Mouse (Mus musculus): ENCODE data around the gene Olfr1240. TPM values are rescaled to one million over a fixed set of nuclear protein-coding genes. Genes with fewer than 3 reads are reported as not detected.

Gene Olfr1240
- not detected in 2 replicates for polyA plus RNA-seq (2012; rRNA removed)

GRCm38 (mm10) chr2:89442900-89443299, at the start of gene Olfr1240:
Olfr1240 (minus strand) TSS chr2:89443000.
- TF ChIP-seq POLR2A (IDR thresholded peaks at IDR 0.05; ENCODE audit: borderline replicate concordance, extremely low read depth, low read depth, low read length) (no peak), CTCF (IDR thresholded peaks at IDR 0.05; ENCODE audit: insufficient read depth, low read length) (no peak)
- WGBS = 74% methylated on average over 3 of the region's 3 CpGs

DNA sequence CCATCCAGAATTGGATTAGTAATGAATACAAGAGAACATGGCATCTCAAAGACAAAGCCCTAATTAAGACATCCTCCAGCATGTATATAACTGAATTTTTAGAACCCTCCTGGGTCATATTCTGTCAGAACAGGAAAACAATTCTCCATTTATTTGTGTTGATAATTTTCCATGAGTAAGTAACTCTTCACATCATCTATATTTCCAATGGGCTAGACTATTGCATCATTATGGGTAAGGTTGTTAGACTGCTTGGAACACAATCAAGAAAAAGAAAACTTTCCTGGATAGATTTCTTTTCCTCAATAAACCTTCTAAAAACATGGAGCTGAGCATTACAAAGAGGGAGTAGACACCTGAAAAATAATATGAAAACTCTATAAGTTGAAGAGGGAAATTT, 44.2 kb upstream of the Olfr1240 start, which contains the start of gene Olfr1241:
Olfr1241 (minus strand) TSS at position 101 of the 400 bp plus-strand sequence.
- Histone ChIP-seq H3K4me3 (replicated peaks; ENCODE audit: extremely low read depth, low read depth, low read length) (no peak within 1 kb of the TSS), H3K4me1 (ENCODE audit: control insufficient read depth, insufficient read depth, low read length) (no peaks in the 10 kb centered on the region)
- DNase-seq = no peak
- TF ChIP-seq POLR2A (IDR thresholded peaks at IDR 0.05; ENCODE audit: borderline replicate concordance, extremely low read depth, low read depth, low read length) (no peak), CTCF (IDR thresholded peaks at IDR 0.05; ENCODE audit: insufficient read depth, low read length) (no peak)

More at GRCm38 (mm10) chr2:89442900-89443299, at the start of gene Olfr1240:
- no peaks in the 10 kb centered on the region for H3K4me1 ChIP-seq (ENCODE audit: control insufficient read depth, insufficient read depth, low read length)
- no peak within 1 kb of the TSS for H3K4me3 ChIP-seq (replicated peaks; ENCODE audit: extremely low read depth, low read depth, low read length)
- DNase-seq = no peak

DNA sequence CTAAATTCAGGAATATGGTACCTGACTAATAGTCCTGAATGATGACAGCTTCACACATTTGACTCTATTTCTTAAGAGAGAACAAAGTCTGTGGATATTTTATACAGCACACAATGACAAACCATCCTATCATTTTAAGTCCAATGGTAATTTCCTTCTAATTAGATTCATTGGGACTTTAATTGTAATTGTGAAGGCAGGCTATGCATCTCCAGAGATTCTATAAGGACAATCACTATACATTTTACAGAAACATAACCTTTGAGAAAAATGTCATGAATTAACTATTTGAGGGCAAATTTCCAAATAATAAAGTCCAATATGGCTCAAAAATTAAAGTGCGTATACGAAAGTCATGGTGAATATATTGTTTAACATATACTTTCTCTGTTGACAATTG, 22.5 kb downstream of the Olfr1240 start, which contains the start of gene Olfr1239:
Olfr1239 (minus strand) TSS at position 101 of the 400 bp plus-strand sequence.
- DNase-seq = no peak
- no peak for TF ChIP-seq CTCF (IDR thresholded peaks at IDR 0.05; ENCODE audit: insufficient read depth, low read length)
- TF ChIP-seq POLR2A (IDR thresholded peaks at IDR 0.05; ENCODE audit: borderline replicate concordance, extremely low read depth, low read depth, low read length) = no peak
- Histone ChIP-seq H3K4me3 (replicated peaks; ENCODE audit: extremely low read depth, low read depth, low read length) (no peak within 1 kb of the TSS), H3K4me1 (ENCODE audit: control insufficient read depth, insufficient read depth, low read length) (no peaks in the 10 kb centered on the region)
- WGBS = 88% methylated on average over 2 of the region's 2 CpGs

DNA sequence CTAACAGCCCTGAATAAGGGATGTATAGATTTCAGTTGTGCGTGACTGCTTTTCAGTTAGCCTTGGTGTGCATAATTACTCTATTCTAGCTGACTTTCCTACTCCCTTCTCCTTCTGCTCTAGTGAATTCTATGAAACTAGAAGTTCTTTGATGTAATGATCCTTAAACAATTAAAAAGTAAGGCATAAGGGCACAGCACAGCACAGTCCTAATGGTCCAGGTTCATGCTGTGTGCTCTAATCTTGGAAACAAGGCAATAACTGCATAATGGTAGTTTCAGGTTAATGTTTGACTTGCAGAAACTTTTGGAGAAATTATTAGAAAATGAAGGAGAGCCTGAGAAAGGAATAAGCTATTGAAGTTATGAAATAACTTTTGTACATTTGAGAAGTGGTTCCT, 28.2 kb downstream of the Olfr1240 start:
- Histone ChIP-seq H3K4me3 (replicated peaks; ENCODE audit: extremely low read depth, low read depth, low read length) (no peak overlapping the region), H3K4me1 (ENCODE audit: control insufficient read depth, insufficient read depth, low read length) (no peaks in the 10 kb centered on the region)
- no peak for DNase-seq
- TF ChIP-seq POLR2A (IDR thresholded peaks at IDR 0.05; ENCODE audit: borderline replicate concordance, extremely low read depth, low read depth, low read length) (no peak), CTCF (IDR thresholded peaks at IDR 0.05; ENCODE audit: insufficient read depth, low read length) (no peak)
- 93% methylated on average over 1 of the region's 1 CpGs for whole genome bisulfite sequencing

DNA sequence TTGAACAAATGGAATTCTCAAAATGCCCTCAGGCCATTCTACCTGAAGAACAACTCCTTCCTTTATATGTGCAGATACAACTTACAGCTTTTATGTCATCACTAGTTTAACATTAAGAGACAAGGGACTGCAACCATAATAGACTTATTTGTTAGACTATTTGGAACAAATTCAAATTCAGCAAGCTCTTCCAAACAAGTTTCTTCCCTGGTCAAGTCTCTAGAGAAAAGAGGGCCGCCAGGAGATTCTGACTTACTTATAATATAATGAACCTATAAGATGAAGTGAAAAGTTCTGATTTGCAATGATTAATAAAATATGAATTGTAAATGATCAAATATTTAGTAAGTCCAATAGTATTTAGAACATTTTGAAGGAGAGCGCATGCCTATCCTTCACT, 33.2 kb downstream of the Olfr1240 start, which contains the start of gene Olfr1238:
Olfr1238 (minus strand) TSS at position 101 of the 400 bp plus-strand sequence.
- TF ChIP-seq CTCF (IDR thresholded peaks at IDR 0.05; ENCODE audit: insufficient read depth, low read length) = no peak
- no peak for TF ChIP-seq POLR2A (IDR thresholded peaks at IDR 0.05; ENCODE audit: borderline replicate concordance, extremely low read depth, low read depth, low read length)
- H3K4me3 ChIP-seq (replicated peaks; ENCODE audit: extremely low read depth, low read depth, low read length) = no peak within 1 kb of the TSS
- no peak for DNase-seq
- H3K4me1 ChIP-seq (ENCODE audit: control insufficient read depth, insufficient read depth, low read length) = no peaks in the 10 kb centered on the region
- WGBS = 94% methylated on average over 2 of the region's 2 CpGs

DNA sequence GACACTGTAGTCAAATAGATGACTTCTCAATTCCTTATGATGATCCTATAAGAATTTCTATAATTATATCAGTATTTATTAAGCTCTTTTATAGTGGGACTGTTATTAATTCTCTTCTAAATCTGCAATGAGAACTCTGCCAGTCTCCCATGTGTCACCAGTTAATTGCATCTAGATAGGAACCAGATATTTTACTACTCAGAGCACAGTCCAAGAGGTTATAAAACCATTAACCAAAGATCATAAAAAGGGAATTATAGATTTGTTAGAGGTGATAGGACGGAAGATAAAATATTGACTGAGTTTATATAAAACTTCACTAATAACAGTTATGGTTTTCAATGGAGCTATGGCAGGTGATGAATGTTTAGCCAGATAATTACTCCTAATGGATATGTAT, 41.9 kb downstream of the Olfr1240 start:
- TF ChIP-seq CTCF (IDR thresholded peaks at IDR 0.05; ENCODE audit: insufficient read depth, low read length) (no peak), POLR2A (IDR thresholded peaks at IDR 0.05; ENCODE audit: borderline replicate concordance, extremely low read depth, low read depth, low read length) (no peak)
- 77% methylated on average over 1 of the region's 1 CpGs for WGBS

More for the DNA sequence above, 41.9 kb downstream of the Olfr1240 start:
- H3K4me3 ChIP-seq (replicated peaks; ENCODE audit: extremely low read depth, low read depth, low read length) = no peak overlapping the region
- no peaks in the 10 kb centered on the region for H3K4me1 ChIP-seq (ENCODE audit: control insufficient read depth, insufficient read depth, low read length)
- DNase-seq = no peak

Other genes with a start within 250 kb of the Olfr1240 start
- gene Olfr1226, start 243.0 kb downstream of the Olfr1240 start, polyA plus RNA-seq (2012; rRNA removed) = not detected in 2 replicates
- not detected in 2 replicates for gene Olfr1228, start 188.9 kb downstream of the Olfr1240 start, polyA plus RNA-seq (2012; rRNA removed)
- not detected in 2 replicates for gene Olfr1229, start 155.0 kb downstream of the Olfr1240 start, polyA plus RNA-seq (2012; rRNA removed)
- gene Olfr1230, start 145.7 kb downstream of the Olfr1240 start, polyA plus RNA-seq (2012; rRNA removed) = not detected in 2 replicates
- gene Olfr1231, start 135.9 kb downstream of the Olfr1240 start, polyA plus RNA-seq (2012; rRNA removed) = not detected in 2 replicates
- not detected in 2 replicates for gene Olfr1232, start 113.3 kb downstream of the Olfr1240 start, polyA plus RNA-seq (2012; rRNA removed)
- gene Olfr1233, start 100.6 kb downstream of the Olfr1240 start, polyA plus RNA-seq (2012; rRNA removed) = not detected in 2 replicates
- not detected in 2 replicates for gene Olfr1234, start 78.1 kb downstream of the Olfr1240 start, polyA plus RNA-seq (2012; rRNA removed)
- gene Olfr1238, start 33.3 kb downstream of the Olfr1240 start, polyA plus RNA-seq (2012; rRNA removed) = not detected in 2 replicates
- gene Olfr1239, start 22.6 kb downstream of the Olfr1240 start, polyA plus RNA-seq (2012; rRNA removed) = not detected in 2 replicates
- gene Olfr1241, start 44.1 kb upstream of the Olfr1240 start, polyA plus RNA-seq (2012; rRNA removed) = not detected in 2 replicates
- gene Olfr1242, start 55.3 kb upstream of the Olfr1240 start, polyA plus RNA-seq (2012; rRNA removed) = not detected in 2 replicates
- gene Olfr1243, start 88.5 kb upstream of the Olfr1240 start, polyA plus RNA-seq (2012; rRNA removed) = not detected in 2 replicates
- gene Olfr1245, start 135.4 kb upstream of the Olfr1240 start, polyA plus RNA-seq (2012; rRNA removed) = not detected in 2 replicates
- gene Olfr1246, start 150.2 kb upstream of the Olfr1240 start, polyA plus RNA-seq (2012; rRNA removed) = not detected in 2 replicates
- gene Olfr1247, start 171.1 kb upstream of the Olfr1240 start, polyA plus RNA-seq (2012; rRNA removed) = not detected in 2 replicates
- not detected in 2 replicates for gene Olfr1248, start 175.2 kb upstream of the Olfr1240 start, polyA plus RNA-seq (2012; rRNA removed)
- not detected in 2 replicates for gene Olfr1249, start 192.0 kb upstream of the Olfr1240 start, polyA plus RNA-seq (2012; rRNA removed)
- gene Olfr1250, start 218.5 kb upstream of the Olfr1240 start, polyA plus RNA-seq (2012; rRNA removed) = not detected in 2 replicates
- gene Olfr1251, start 228.9 kb upstream of the Olfr1240 start, polyA plus RNA-seq (2012; rRNA removed) = not detected in 2 replicates

Data from lung, adult 2 months (tissue).